ENCODE assay signal across 24 mouse cellular contexts in the genomic region with DNA sequence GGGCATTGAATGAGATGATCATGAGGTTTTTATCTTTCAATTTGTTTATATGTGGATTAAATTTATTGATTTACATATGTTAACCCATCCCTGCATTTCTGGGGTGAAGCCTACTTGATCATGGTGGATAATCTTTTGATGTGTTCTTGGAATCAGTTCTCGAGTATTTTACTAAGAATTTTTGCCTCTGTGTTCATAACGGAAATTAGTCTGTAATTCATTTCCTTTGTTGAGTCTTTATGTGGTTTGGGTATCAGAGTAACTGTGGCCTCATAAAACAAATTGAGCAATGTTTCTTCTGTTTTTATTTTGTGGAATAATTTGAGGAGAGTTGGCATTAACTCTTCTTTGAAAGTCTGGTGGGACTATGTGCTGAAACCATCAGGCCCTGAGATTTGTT.
"Had no signal": no experiment of that assay in that cellular context is flagged by ENCODE, and none has a peak within 500 bp of the region (broad histone marks: within the 10 kb centered on the region; RNA-seq: fewer than 3 reads in every experiment).

No protein-coding gene starts in this region.

- H3K4me3 ChIP-seq: gastrocnemius, adult 2 months; heart, embryonic 10.5 days; heart, embryonic 12.5 days; hindbrain, embryonic 13.5 days; hindbrain, embryonic 15.5 days; limb, embryonic 13.5 days; limb, embryonic 15.5 days; liver, embryonic 12.5 days had no signal

- H3K27ac ChIP-seq: gastrocnemius, adult 2 months; heart, embryonic 10.5 days; hindbrain, embryonic 13.5 days; hindbrain, embryonic 15.5 days; hindbrain, postnatal 0 days; limb, embryonic 13.5 days; limb, embryonic 15.5 days; liver, embryonic 12.5 days; liver, embryonic 14.5 days had no signal

- H3K4me1 ChIP-seq: heart, embryonic 10.5 days; heart, embryonic 12.5 days; hindbrain, embryonic 13.5 days; hindbrain, embryonic 15.5 days; limb, embryonic 13.5 days; limb, embryonic 15.5 days; liver, embryonic 12.5 days had no signal

- DNase-seq: gastrocnemius, adult 2 months; gastrocnemius, postnatal 10 days; gastrocnemius, postnatal 36 days; heart, adult 18-20 months; heart, postnatal 14 days; heart, postnatal 36 days; kidney, adult 11 months; kidney, adult 8-10 months; kidney, postnatal 14 days; kidney, postnatal 36 days; layer of hippocampus, adult 9-11 months; layer of hippocampus, postnatal 36 days; left cerebral cortex, postnatal 4 days; lung, adult 18-20 months had no signal

- ATAC-seq: hindbrain, postnatal 0 days; intestine, embryonic 16.5 days; liver, embryonic 12.5 days had no signal

- H3K27me3 ChIP-seq: heart, embryonic 12.5 days; hindbrain, embryonic 13.5 days; hindbrain, embryonic 15.5 days; limb, embryonic 13.5 days; limb, embryonic 15.5 days; liver, embryonic 12.5 days had no signal

- H3K36me3 ChIP-seq: heart, embryonic 10.5 days; heart, embryonic 12.5 days; hindbrain, embryonic 13.5 days; hindbrain, embryonic 15.5 days; limb, embryonic 13.5 days; limb, embryonic 15.5 days; liver, embryonic 12.5 days had no signal

- H3K9ac ChIP-seq: heart, embryonic 12.5 days; hindbrain, embryonic 13.5 days; hindbrain, embryonic 15.5 days; limb, embryonic 13.5 days; limb, embryonic 15.5 days; liver, embryonic 12.5 days; liver, embryonic 14.5 days had no signal

- H3K4me2 ChIP-seq: heart, embryonic 12.5 days; hindbrain, embryonic 13.5 days; hindbrain, embryonic 15.5 days; limb, embryonic 13.5 days; limb, embryonic 15.5 days; liver, embryonic 12.5 days had no signal

- H3K9me3 ChIP-seq: heart, embryonic 10.5 days; heart, embryonic 12.5 days; hindbrain, embryonic 13.5 days; hindbrain, embryonic 15.5 days; limb, embryonic 13.5 days; limb, embryonic 15.5 days; liver, embryonic 12.5 days had no signal
